Mouse (Mus musculus) myocyte (in vitro differentiated cells): ENCODE measurements around the gene F12.

Experiments
- CEBPB ChIP-seq: IDR thresholded peaks from 2 replicates; pipeline ENCODE4 v1.6.1; 2011; ENCODE audit warnings: mild to moderate bottlenecking, moderate library complexity; ENCODE audit not compliant: poor library complexity, insufficient read depth, severe bottlenecking
- E2F4 ChIP-seq: IDR thresholded peaks from one replicate; pipeline ENCODE4 v1.6.1; 2011; ENCODE audit warnings: mild to moderate bottlenecking, control low read depth, moderate library complexity; ENCODE audit not compliant: insufficient read depth
- MAX ChIP-seq: IDR thresholded peaks from one replicate; pipeline ENCODE4 v1.6.1; 2011; ENCODE audit warnings: low read depth, mild to moderate bottlenecking, control low read depth
- MYOD1 ChIP-seq, 3 experiments: IDR thresholded peaks; one replicate each; pipeline ENCODE4 v1.6.1; 2011; ENCODE audit warnings: control low read depth in 2 of 3, low read depth in 2 of 3, mild to moderate bottlenecking in 2 of 3, moderate library complexity in 1 of 3; ENCODE audit not compliant: insufficient read length in 2 of 3, control insufficient read depth in 1 of 3
- MYOG ChIP-seq, 3 experiments: IDR thresholded peaks; one replicate each; pipeline ENCODE4 v1.6.1; 2011; ENCODE audit warnings: control low read depth in 2 of 3, low read depth in 2 of 3, mild to moderate bottlenecking in 2 of 3; ENCODE audit not compliant: insufficient read length in 2 of 3, control insufficient read depth in 1 of 3, insufficient read depth in 1 of 3
- POLR2A ChIP-seq: IDR thresholded peaks from one replicate; pipeline ENCODE4 v1.6.1; 2011; ENCODE audit warnings: low read depth, mild to moderate bottlenecking, control low read depth, moderate library complexity; ENCODE audit not compliant: insufficient read length
- POLR2AphosphoS2 ChIP-seq: IDR thresholded peaks from one replicate; pipeline ENCODE4 v1.6.1; 2011; ENCODE audit warnings: low read depth, control low read depth; ENCODE audit not compliant: insufficient read length
- REST ChIP-seq: IDR thresholded peaks from one replicate; pipeline ENCODE4 v1.6.1; 2011; ENCODE audit warnings: mild to moderate bottlenecking, control low read depth, moderate library complexity; ENCODE audit not compliant: insufficient read depth, insufficient read length
- SRF ChIP-seq: IDR thresholded peaks from one replicate; pipeline ENCODE4 v1.6.1; 2011; ENCODE audit warnings: low read depth; ENCODE audit not compliant: control insufficient read depth, insufficient read length
- TCF12 ChIP-seq: IDR thresholded peaks from one replicate; pipeline ENCODE4 v1.6.1; 2011; ENCODE audit warnings: mild to moderate bottlenecking, control low read depth; ENCODE audit not compliant: poor library complexity, insufficient read depth, severe bottlenecking
- TCF3 ChIP-seq: IDR thresholded peaks from one replicate; pipeline ENCODE4 v1.6.1; 2011; ENCODE audit warnings: low read depth, control low read depth; ENCODE audit not compliant: insufficient read length
- USF1 ChIP-seq: IDR thresholded peaks from one replicate; pipeline ENCODE4 v1.6.1; 2011; ENCODE audit warnings: low read depth, mild to moderate bottlenecking, control low read depth, moderate library complexity

DNA sequence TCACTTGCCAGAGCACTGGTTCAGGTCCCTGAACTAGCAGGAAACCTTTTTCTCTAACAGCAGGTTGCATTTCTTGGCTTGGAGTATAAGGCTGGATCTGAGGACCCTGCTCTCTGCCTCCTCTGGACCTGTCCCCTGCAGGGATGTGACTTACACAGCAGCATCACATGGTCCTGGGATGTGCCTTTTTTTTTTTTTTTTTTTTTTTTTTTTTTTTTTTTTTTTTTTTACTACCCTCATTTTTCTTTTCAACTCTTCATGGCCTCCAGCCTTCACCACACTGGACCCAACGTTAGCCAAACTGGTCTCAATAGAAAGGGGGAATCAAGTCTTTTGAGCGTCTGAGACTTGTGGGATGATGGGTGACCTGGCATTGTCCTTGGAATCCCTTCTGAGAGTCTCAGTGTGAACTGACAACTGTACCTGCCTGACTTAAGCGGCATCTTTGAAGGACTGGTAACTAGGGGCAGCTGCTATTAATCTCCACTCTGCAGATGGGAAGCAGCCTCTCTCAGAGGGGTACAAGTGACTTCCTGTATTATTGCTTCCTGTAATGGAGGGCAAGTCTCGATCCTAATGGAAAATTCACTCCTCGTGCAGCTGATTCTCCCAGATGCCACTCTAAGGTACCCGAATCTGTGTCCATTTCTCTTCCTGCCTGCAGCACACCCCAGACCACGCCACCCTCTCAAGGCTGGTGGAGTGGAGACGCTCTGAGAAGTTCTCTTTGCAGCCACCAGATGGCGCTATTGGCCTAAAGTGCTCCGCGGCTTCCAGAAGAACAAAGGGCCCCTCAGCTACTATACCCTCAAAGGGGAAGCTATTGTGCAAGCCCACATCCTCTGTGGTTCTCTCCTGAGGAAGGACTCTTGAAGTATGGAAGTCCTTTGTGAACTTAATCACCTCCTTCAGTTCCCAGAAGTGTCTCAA is 21.5 kb downstream of the F12 start:
- no peak for TF ChIP-seq POLR2A
- no peak for TF ChIP-seq USF1
- no peak for TF ChIP-seq TCF12
- no peak for TF ChIP-seq MYOG (IDR thresholded peaks at IDR 0.05; ENCODE audit: control insufficient read depth in 1 of 3, insufficient read depth in 1 of 3, insufficient read length in 2 of 3, low read depth in 2 of 3)
- TF ChIP-seq POLR2AphosphoS2 = no peak
- TF ChIP-seq MAX = no peak
- no peak for TF ChIP-seq SRF
- no peak for TF ChIP-seq E2F4
- TF ChIP-seq CEBPB = peak; percentile 44; the same call in 1 of the 2 replicates
- no peak for TF ChIP-seq TCF3
- no peak for TF ChIP-seq REST
- no peak for TF ChIP-seq MYOD1 (IDR thresholded peaks at IDR 0.05; ENCODE audit: control insufficient read depth in 1 of 3, insufficient read length in 2 of 3, low read depth in 2 of 3)
